Mouse (Mus musculus) lung, embryonic 14.5 days (tissue): ENCODE data around the gene Nt5dc3. TPM values are rescaled to one million over a fixed set of nuclear protein-coding genes. Genes with fewer than 3 reads are reported as not detected.

Experiments used
- ATAC-seq: fragments of 200-750 bp; cut with Nextera tagmentation; 2 replicates; pipeline ENCODE4 v1.8.0; 2017; ENCODE audit warnings: mild to moderate bottlenecking, moderate TSS enrichment, moderate library complexity; ENCODE audit not compliant: insufficient read depth
- DNase-seq: peaks from one replicate; pipeline ENCODE4 v3.0.0-alpha.2; 2015
- H3K27ac ChIP-seq: fragments of 300-500 bp; sonication (generic); 2 replicates; pipeline ENCODE4 v1.5.1; 2014; ENCODE audit warnings: low read depth, mild to moderate bottlenecking, moderate library complexity
- H3K27me3 ChIP-seq: fragments of 300-500 bp; sonication (generic); 2 replicates; pipeline ENCODE4 v1.6.1; 2014; ENCODE audit warnings: low read length, control low read depth; ENCODE audit not compliant: insufficient read depth
- H3K36me3 ChIP-seq: fragments of 300-500 bp; sonication (generic); 2 replicates; pipeline ENCODE4 v1.6.1; 2014; ENCODE audit warnings: control low read depth; ENCODE audit not compliant: insufficient read depth
- H3K4me1 ChIP-seq: fragments of 300-500 bp; sonication (generic); 2 replicates; pipeline ENCODE4 v1.6.1; 2014; ENCODE audit warnings: antibody characterized with exemption, control low read depth; ENCODE audit not compliant: insufficient read depth
- H3K4me2 ChIP-seq: fragments of 300-500 bp; sonication (generic); 2 replicates; pipeline ENCODE4 v1.6.1; 2014; ENCODE audit warnings: mild to moderate bottlenecking
- H3K4me3 ChIP-seq: fragments of 300-500 bp; sonication (generic); 2 replicates; pipeline ENCODE4 v1.5.1; 2014; ENCODE audit warnings: low read depth, low read length
- H3K9ac ChIP-seq: fragments of 300-500 bp; sonication (generic); 2 replicates; pipeline ENCODE4 v1.6.1; 2014
- H3K9me3 ChIP-seq: fragments of 300-500 bp; sonication (generic); 2 replicates; pipeline ENCODE4 v1.6.1; 2016; ENCODE audit warnings: low read depth, low read length, control low read depth
- CTCF ChIP-seq: IDR thresholded peaks from 2 replicates; pipeline ENCODE4 v1.5.1; 2016; ENCODE audit warnings: antibody characterized with exemption, low read depth
- WGBS: fragments of 180-500 bp; shearing (Covaris S2); extraction: QIAGEN DNeasy Blood & Tissue Kit; methylation state at CpG from one replicate; pipeline ENCODE4 v1.1.7; 2014; 5-methylcytosine and 5-hydroxymethylcytosine counted together
- polyA plus RNA-seq: library from polyadenylated mRNA; unstranded; fragments of >200 nt; fragmentation: Nextera tagmentation; extraction: Ambion mirVana; gene quantifications from 2 replicates; pipeline ENCODE4 v1.2.1, GENCODE M21; 2014

Nt5dc3 gene
- 1.5 and 1.9 TPM in 2 replicates for polyA plus RNA-seq

- no peak for TF ChIP-seq CTCF
- no peaks in the 10 kb centered on the region for H3K27me3 ChIP-seq
- H3K4me1 ChIP-seq: peaks cover 8% of the 10 kb centered on the region; the same call in 1 of the 2 replicates
- H3K4me3 ChIP-seq: peak within 1 kb of the TSS; percentile 67
- ATAC-seq (peak; percentile 96), DNase-seq (peak; percentile 97)
- under 1% methylated on average over 44 of the region's 44 CpGs for WGBS
- peak within 1 kb of the TSS; percentile 100 for H3K4me2 ChIP-seq
- H3K9ac ChIP-seq: peak within 1 kb of the TSS; percentile 75
- H3K36me3 ChIP-seq: no peaks in the 10 kb centered on the region
- peak within 1 kb of the TSS; percentile 70 for H3K27ac ChIP-seq
- H3K9me3 ChIP-seq: no peaks in the 10 kb centered on the region
These were observed at the start of gene Nt5dc3 for GRCm38 (mm10) chr10:86778398-86779116. Gene Nt5dc3, plus strand, starts transcription at chr10:86779005.

GRCm38 (mm10) chr10:86730823-86731499 lies 47.8 kb upstream of the Nt5dc3 start:
- peak overlapping the region; percentile 59 for H3K4me2 ChIP-seq
- peak; percentile 94 for DNase-seq
- H3K4me3 ChIP-seq: peak overlapping the region; percentile 34
- peak overlapping the region; percentile 48 for H3K9ac ChIP-seq
- ATAC-seq: peak; percentile 42; the same call in 1 of the 2 replicates
- no peaks in the 10 kb centered on the region for H3K27me3 ChIP-seq
- TF ChIP-seq CTCF: peak; percentile 88
- no peaks in the 10 kb centered on the region for H3K36me3 ChIP-seq
- no peaks in the 10 kb centered on the region for H3K4me1 ChIP-seq
- no peak overlapping the region for H3K27ac ChIP-seq
- no peaks in the 10 kb centered on the region for H3K9me3 ChIP-seq
- WGBS: 7% methylated on average over 22 of the region's 22 CpGs

GRCm38 (mm10) chr10:86731500-86731863 lies 47.3 kb upstream of the Nt5dc3 start:
- H3K9ac ChIP-seq: no peak overlapping the region
- no peaks in the 10 kb centered on the region for H3K9me3 ChIP-seq
- H3K4me1 ChIP-seq: no peaks in the 10 kb centered on the region
- no peaks in the 10 kb centered on the region for H3K27me3 ChIP-seq
- no peak for TF ChIP-seq CTCF
- no peak for DNase-seq
- no peak overlapping the region for H3K4me3 ChIP-seq
- no peak for ATAC-seq
- H3K36me3 ChIP-seq: no peaks in the 10 kb centered on the region
- WGBS: 24% methylated on average over 2 of the region's 2 CpGs
- H3K4me2 ChIP-seq: peak overlapping the region; percentile 59; the same call in 1 of the 2 replicates
- H3K27ac ChIP-seq: no peak overlapping the region

GRCm38 (mm10) chr10:86735036-86735435 lies 43.8 kb upstream of the Nt5dc3 start:
- Histone ChIP-seq H3K9me3 (no peaks in the 10 kb centered on the region), H3K4me2 (no peak overlapping the region), H3K36me3 (no peaks in the 10 kb centered on the region), H3K27ac (no peak overlapping the region), H3K4me3 (no peak overlapping the region), H3K4me1 (no peaks in the 10 kb centered on the region), H3K27me3 (no peaks in the 10 kb centered on the region), H3K9ac (no peak overlapping the region)
- ATAC-seq: no peak
- no peak for TF ChIP-seq CTCF
- DNase-seq: no peak
- 75% methylated on average over 4 of the region's 4 CpGs for WGBS

GRCm38 (mm10) chr10:86742918-86743317 lies 35.9 kb upstream of the Nt5dc3 start:
- Histone ChIP-seq H3K4me3 (no peak overlapping the region), H3K9me3 (no peaks in the 10 kb centered on the region), H3K9ac (no peak overlapping the region), H3K4me2 (no peak overlapping the region), H3K36me3 (no peaks in the 10 kb centered on the region), H3K4me1 (no peaks in the 10 kb centered on the region), H3K27me3 (no peaks in the 10 kb centered on the region), H3K27ac (no peak overlapping the region)
- no peak for DNase-seq
- ATAC-seq: no peak
- WGBS: 73% methylated on average over 2 of the region's 2 CpGs
- TF ChIP-seq CTCF: no peak

GRCm38 (mm10) chr10:86744306-86744705 lies 34.5 kb upstream of the Nt5dc3 start:
- Histone ChIP-seq H3K4me1 (no peaks in the 10 kb centered on the region), H3K9me3 (no peaks in the 10 kb centered on the region), H3K27ac (no peak overlapping the region), H3K4me3 (no peak overlapping the region), H3K9ac (no peak overlapping the region), H3K27me3 (no peaks in the 10 kb centered on the region), H3K36me3 (no peaks in the 10 kb centered on the region), H3K4me2 (no peak overlapping the region)
- no peak for TF ChIP-seq CTCF
- WGBS: 84% methylated on average over 7 of the region's 7 CpGs
- no peak for DNase-seq
- no peak for ATAC-seq

GRCm38 (mm10) chr10:86755816-86756502 lies 22.8 kb upstream of the Nt5dc3 start:
- 78% methylated on average over 6 of the region's 6 CpGs for WGBS
- DNase-seq: no peak

More at GRCm38 (mm10) chr10:86755816-86756502, 22.8 kb upstream of the Nt5dc3 start:
- TF ChIP-seq CTCF: no peak
- no peak overlapping the region for H3K9ac ChIP-seq
- H3K9me3 ChIP-seq: no peaks in the 10 kb centered on the region
- H3K36me3 ChIP-seq: no peaks in the 10 kb centered on the region
- H3K4me2 ChIP-seq: no peak overlapping the region
- ATAC-seq: no peak
- no peak overlapping the region for H3K4me3 ChIP-seq
- H3K4me1 ChIP-seq: no peaks in the 10 kb centered on the region
- no peaks in the 10 kb centered on the region for H3K27me3 ChIP-seq
- no peak overlapping the region for H3K27ac ChIP-seq
